Mouse (Mus musculus): Measurements from ENCODE around the gene Tyk2.

The Tyk2 gene

GRCm38 (mm10) chr9:21107607-21108237, 23.3 kb downstream of the Tyk2 start:
- DNase-seq (ENCODE audit: low read depth) = no peak

GRCm38 (mm10) chr9:21105760-21106564, 25.1 kb downstream of the Tyk2 start:
- no peak for DNase-seq (ENCODE audit: low read depth)

GRCm38 (mm10) chr9:21104814-21105213, 26.2 kb downstream of the Tyk2 start:
- no peak for DNase-seq (ENCODE audit: low read depth)

- no peak for DNase-seq (ENCODE audit: low read depth)
Observed at GRCm38 (mm10) chr9:21102076-21102475, 29.0 kb downstream of the Tyk2 start.

GRCm38 (mm10) chr9:21100447-21101161, 30.4 kb downstream of the Tyk2 start:
- no peak for DNase-seq (ENCODE audit: low read depth)

GRCm38 (mm10) chr9:21097793-21098192, 33.2 kb downstream of the Tyk2 start:
- no peak for DNase-seq (ENCODE audit: low read depth)

GRCm38 (mm10) chr9:21095958-21096357, 35.1 kb downstream of the Tyk2 start:
- no peak for DNase-seq (ENCODE audit: low read depth)

GRCm38 (mm10) chr9:21093423-21093822, 37.6 kb downstream of the Tyk2 start:
- no peak for DNase-seq (ENCODE audit: low read depth)

- peak; percentile 98 for DNase-seq (ENCODE audit: low read depth)
Observed at GRCm38 (mm10) chr9:21091707-21092320, 39.2 kb downstream of the Tyk2 start, which contains the start of the genes Gm38431 and Raver1. TSS of gene Gm38431 (minus strand) at chr9:21091997. TSS of gene Raver1 (minus strand) at chr9:21092008.

- no peak for DNase-seq (ENCODE audit: low read depth)
Observed at GRCm38 (mm10) chr9:21090972-21091706, 39.9 kb downstream of the Tyk2 start.

GRCm38 (mm10) chr9:21090537-21090936, 40.5 kb downstream of the Tyk2 start:
- DNase-seq (ENCODE audit: low read depth) = no peak

GRCm38 (mm10) chr9:21083324-21083723, 47.7 kb downstream of the Tyk2 start:
- DNase-seq (ENCODE audit: low read depth) = no peak

GRCm38 (mm10) chr9:21081127-21081526, 49.9 kb downstream of the Tyk2 start:
- no peak for DNase-seq (ENCODE audit: low read depth)

- DNase-seq (ENCODE audit: low read depth) = no peak
Observed at GRCm38 (mm10) chr9:21075625-21076024, 55.4 kb downstream of the Tyk2 start.

GRCm38 (mm10) chr9:21074173-21074572, 56.9 kb downstream of the Tyk2 start:
- no peak for DNase-seq (ENCODE audit: low read depth)

GRCm38 (mm10) chr9:21073044-21073840, 57.8 kb downstream of the Tyk2 start, which contains the start of the genes Gm49373 and Fdx1l:
TSS of gene Gm49373 (minus strand) at chr9:21073096.
TSS of gene Fdx1l (minus strand) at chr9:21073614.
- DNase-seq (ENCODE audit: low read depth) = peak; percentile 86

- DNase-seq (ENCODE audit: low read depth) = no peak
Observed at GRCm38 (mm10) chr9:21072641-21073040, 58.4 kb downstream of the Tyk2 start.

- DNase-seq (ENCODE audit: low read depth) = no peak
Observed at GRCm38 (mm10) chr9:21067006-21067684, 63.9 kb downstream of the Tyk2 start, which contains the start of gene Zglp1. TSS of gene Zglp1 (minus strand) at chr9:21067093.

- no peak for DNase-seq (ENCODE audit: low read depth)
Observed at GRCm38 (mm10) chr9:21062928-21063327, 68.1 kb downstream of the Tyk2 start.

All from naive thymus-derived CD4-positive, alpha-beta T cell, adult 2 months (primary cell).